ENCODE assay signal across 10 mouse cellular contexts in the genomic region with DNA sequence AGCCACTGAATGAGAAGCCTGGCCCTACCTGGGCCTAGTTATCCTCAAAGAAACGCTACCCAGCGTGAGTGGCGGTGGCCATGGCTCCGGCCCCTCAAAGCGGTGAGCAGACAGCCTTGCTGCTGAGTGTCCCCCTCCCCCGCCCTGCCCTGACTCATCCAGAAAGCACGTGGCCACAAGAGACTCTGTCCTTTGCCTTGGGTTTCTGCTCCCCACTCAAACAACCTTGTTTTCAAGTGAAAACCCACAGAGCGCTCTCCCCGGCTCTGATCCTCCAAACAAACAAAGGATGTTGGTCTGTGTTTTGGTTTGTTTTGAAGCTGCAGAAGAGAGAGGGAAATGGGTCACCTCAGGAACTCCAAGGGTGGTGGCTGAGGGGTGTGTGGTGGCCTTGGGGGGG. TPM values are rescaled to one million over a fixed set of nuclear protein-coding genes. Genes with fewer than 3 reads are reported as not detected.
A peak's percentile ranks its signal among the peaks of the same experiment; 100 is the strongest.
DNase-seq lines count a peak whose midpoint lies in the region; ATAC-seq and TF ChIP-seq lines count a peak whose summit lies in the region.
"Had no signal": no experiment of that assay in that cellular context is flagged by ENCODE, and none has a peak within 500 bp of the region (broad histone marks: within the 10 kb centered on the region; RNA-seq: fewer than 3 reads in every experiment).

No protein-coding gene starts in this region.

- TF ChIP-seq CTCF in midbrain, postnatal 0 days (IDR thresholded peaks at IDR 0.05): no peak

- peak; percentile 68 for DNase-seq in adrenal gland, adult 2 months
- no peak for DNase-seq in adrenal gland, adult 18-20 months (ENCODE audit: low spot score in 2 of 2)
- no peak for DNase-seq in midbrain, embryonic 10.5 days (ENCODE audit: low spot score)
- no peak for DNase-seq in midbrain, postnatal 0 days (ENCODE audit: low spot score)
- peak; percentile 46 for DNase-seq in brain, adult 2 months (ENCODE audit: low read depth, low spot score)
- DNase-seq in thymus, postnatal 14 days: peak; percentile 86
- no peak for DNase-seq in urinary bladder, postnatal 25 days (ENCODE audit: low spot score)
- DNase-seq in gastrocnemius, postnatal 4 days (ENCODE audit: low spot score in 2 of 2): no peak
- DNase-seq: cerebellum, adult 11 months had no signal

- H3K27ac ChIP-seq in midbrain, embryonic 10.5 days (replicated peaks): 0 out of 2 replicates have a peak overlapping the region, but pooled peaks have one; percentile 52
- H3K27ac ChIP-seq in midbrain, postnatal 0 days (ENCODE audit: low read depth, low read length): no peak overlapping the region
- H3K27ac ChIP-seq: kidney, postnatal 0 days had no signal

- peaks cover 24% of the 10 kb centered on the region for H3K4me1 ChIP-seq in midbrain, embryonic 10.5 days
- peaks cover 3% of the 10 kb centered on the region; the same call in 1 of the 2 replicates for H3K4me1 ChIP-seq in midbrain, postnatal 0 days (ENCODE audit: insufficient read depth, low read length)

- WGBS in midbrain, embryonic 10.5 days: 46% methylated on average over 9 of the region's 9 CpGs
- WGBS in midbrain, postnatal 0 days: 54% methylated on average over 9 of the region's 9 CpGs

- no peaks in the 10 kb centered on the region for H3K36me3 ChIP-seq in midbrain, embryonic 10.5 days
- H3K36me3 ChIP-seq in midbrain, postnatal 0 days (ENCODE audit: insufficient read depth, low read length): no peaks in the 10 kb centered on the region

- H3K27me3 ChIP-seq in midbrain, embryonic 10.5 days (ENCODE audit: low read depth, poor library complexity, severe bottlenecking): no peaks in the 10 kb centered on the region
- H3K27me3 ChIP-seq in midbrain, postnatal 0 days (ENCODE audit: insufficient read depth, low read length): no peaks in the 10 kb centered on the region

- H3K4me3 ChIP-seq in midbrain, embryonic 10.5 days: no peak overlapping the region
- H3K4me3 ChIP-seq in midbrain, postnatal 0 days (ENCODE audit: low read depth, low read length): no peak overlapping the region

- H3K9ac ChIP-seq in midbrain, postnatal 0 days (replicated peaks; ENCODE audit: low read length, poor library complexity, severe bottlenecking): no peak overlapping the region

- ATAC-seq in midbrain, postnatal 0 days (ENCODE audit: low FRiP score): no peak

- H3K4me2 ChIP-seq in midbrain, postnatal 0 days (ENCODE audit: low read depth, low read length, poor library complexity, severe bottlenecking): no peak overlapping the region

- H3K9me3 ChIP-seq in midbrain, embryonic 10.5 days (replicated peaks): no peaks in the 10 kb centered on the region
- no peaks in the 10 kb centered on the region for H3K9me3 ChIP-seq in midbrain, postnatal 0 days (ENCODE audit: low read length)

RNA-seq across cellular contexts. Expression of gene Vdac1, which starts 19.7 kb away (rescaled TPM):
- total RNA-seq in adrenal gland, adult 2 months (2021): 100 to 1,000 TPM; 353 to 458 TPM
- polyA plus RNA-seq in adrenal gland, adult 2 months (2012; rRNA removed): 52.6 and 60.1 TPM in 2 replicates
- total RNA-seq in adrenal gland, adult 18-20 months (2021): 100 to 1,000 TPM; 374 to 415 TPM
- polyA plus RNA-seq in midbrain, embryonic 10.5 days (2016; fragmentation: Nextera tagmentation; extraction: Ambion mirVana): 221 and 222 TPM in 2 replicates
- total RNA-seq in midbrain, postnatal 0 days (2014; rRNA removed): 337 and 343 TPM in 2 replicates
- 412 and 433 TPM in 2 replicates for polyA plus RNA-seq in midbrain, postnatal 0 days (2015; fragmentation: Nextera tagmentation; extraction: Ambion mirVana)
- total RNA-seq in gastrocnemius, postnatal 4 days (2021): 100 to 1,000 TPM; 797 to 932 TPM

RNA-seq across cellular contexts. Expression of gene 9530068E07Rik, which starts 55.2 kb away (rescaled TPM):
- 100 to 1,000 TPM; 142 to 144 TPM for total RNA-seq in adrenal gland, adult 2 months (2021)
- 241 and 242 TPM in 2 replicates for polyA plus RNA-seq in adrenal gland, adult 2 months (2012; rRNA removed)
- total RNA-seq in adrenal gland, adult 18-20 months (2021): 100 to 1,000 TPM; 124 to 164 TPM
- 171 and 174 TPM in 2 replicates for polyA plus RNA-seq in midbrain, embryonic 10.5 days (2016; fragmentation: Nextera tagmentation; extraction: Ambion mirVana)
- total RNA-seq in midbrain, postnatal 0 days (2014; rRNA removed): 125 and 127 TPM in 2 replicates
- 133 and 134 TPM in 2 replicates for polyA plus RNA-seq in midbrain, postnatal 0 days (2015; fragmentation: Nextera tagmentation; extraction: Ambion mirVana)
- total RNA-seq in gastrocnemius, postnatal 4 days (2021): 100 to 1,000 TPM in 1 of 2 experiments, 10 to 100 TPM in 1; 97.0 to 100 TPM

RNA-seq across cellular contexts. Expression of gene Tcf7, which starts 58.2 kb away (rescaled TPM):
- 10 to 100 TPM; 32.1 to 48.6 TPM for total RNA-seq in adrenal gland, adult 2 months (2021)
- 56.1 and 60.3 TPM in 2 replicates for polyA plus RNA-seq in adrenal gland, adult 2 months (2012; rRNA removed)
- total RNA-seq in adrenal gland, adult 18-20 months (2021): 10 to 100 TPM; 35.1 to 46.9 TPM
- 8.0 and 10.6 TPM in 2 replicates for polyA plus RNA-seq in midbrain, embryonic 10.5 days (2016; fragmentation: Nextera tagmentation; extraction: Ambion mirVana)
- total RNA-seq in midbrain, postnatal 0 days (2014; rRNA removed): 2.0 and 2.6 TPM in 2 replicates
- 3.1 and 3.2 TPM in 2 replicates for polyA plus RNA-seq in midbrain, postnatal 0 days (2015; fragmentation: Nextera tagmentation; extraction: Ambion mirVana)
- total RNA-seq in gastrocnemius, postnatal 4 days (2021): 1 to 10 TPM; 2.5 to 4.1 TPM

Comparison
In these comparisons a context has a peak if more than half of its experiments do, and no peak if none do; other contexts are left out.
1. DNase-seq: peak in adrenal gland, adult 2 months (single experiment), brain, adult 2 months (single experiment) and thymus, postnatal 14 days (single experiment); none in adrenal gland, adult 18-20 months (0 of 2), midbrain, embryonic 10.5 days (single experiment), midbrain, postnatal 0 days (single experiment), urinary bladder, postnatal 25 days (single experiment) and gastrocnemius, postnatal 4 days (0 of 2).